Mouse (Mus musculus) spleen, adult 2 months (tissue): ENCODE results near the gene Meis2.

Experiments used
- CTCF ChIP-seq: fragments of 200-500 bp; IDR thresholded peaks from 2 replicates; pipeline ENCODE4 v1.5.1; 2011; ENCODE audit warnings: mild to moderate bottlenecking, inconsistent platforms; ENCODE audit not compliant: insufficient read depth, insufficient read length, insufficient replicate concordance; ENCODE audit errors: extremely low read depth
- POLR2A ChIP-seq: fragments of 200-500 bp; IDR thresholded peaks from 2 replicates; pipeline ENCODE4 v1.6.1; 2011; ENCODE audit warnings: low read depth, low read length, inconsistent platforms

DNA sequence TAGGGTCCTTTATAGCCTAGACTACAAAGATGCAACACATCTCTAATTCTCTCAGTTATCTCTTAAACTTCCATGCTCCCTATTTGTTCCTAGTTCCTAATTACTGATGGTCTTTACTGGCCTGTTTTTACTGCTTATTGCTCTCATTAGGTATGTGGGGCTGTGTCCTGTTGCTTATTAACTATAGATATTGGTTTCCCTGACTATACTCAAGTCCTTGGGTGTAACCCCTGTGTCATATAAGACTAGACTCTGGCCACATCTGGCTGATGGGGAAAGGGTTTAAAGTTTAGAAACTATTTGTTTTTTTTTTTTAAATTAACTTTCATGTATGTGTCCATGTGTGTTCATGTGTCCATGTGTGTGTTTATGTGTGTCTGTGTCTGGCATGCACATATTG, 147.1 kb downstream of the Meis2 start:
- TF ChIP-seq CTCF (no peak), POLR2A (no peak)
